Mouse (Mus musculus): Measurements from ENCODE around the gene Scrt2.

DNA sequence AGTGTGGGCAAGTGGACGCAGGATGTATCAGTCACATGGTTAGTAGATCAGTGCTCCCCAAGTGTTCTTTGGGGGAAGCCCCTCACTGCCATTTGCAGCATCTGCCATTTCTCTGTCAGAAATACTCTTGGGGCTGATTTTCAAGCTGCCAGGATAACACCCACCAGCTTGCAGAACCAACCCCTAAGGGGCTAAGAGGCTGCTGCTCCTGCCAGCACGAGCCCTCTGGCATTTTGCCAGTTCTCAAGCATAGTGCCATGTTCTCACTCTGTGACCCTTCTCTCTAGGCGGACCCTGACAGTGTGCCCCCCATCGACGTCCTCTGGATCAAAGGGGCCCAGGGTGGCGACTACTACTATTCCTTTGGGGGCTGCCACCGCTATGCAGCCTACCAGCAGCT is 27.4 kb downstream of the Scrt2 start:
- TF ChIP-seq POLR2A (IDR thresholded peaks at IDR 0.05; ENCODE audit: low read depth, low read length) (no peak), CTCF (IDR thresholded peaks at IDR 0.05; ENCODE audit: extremely low read depth, insufficient read depth, insufficient read length, insufficient replicate concordance) (no peak)
